Mouse (Mus musculus): Measurements from ENCODE around the gene Cab39l.

DNA sequence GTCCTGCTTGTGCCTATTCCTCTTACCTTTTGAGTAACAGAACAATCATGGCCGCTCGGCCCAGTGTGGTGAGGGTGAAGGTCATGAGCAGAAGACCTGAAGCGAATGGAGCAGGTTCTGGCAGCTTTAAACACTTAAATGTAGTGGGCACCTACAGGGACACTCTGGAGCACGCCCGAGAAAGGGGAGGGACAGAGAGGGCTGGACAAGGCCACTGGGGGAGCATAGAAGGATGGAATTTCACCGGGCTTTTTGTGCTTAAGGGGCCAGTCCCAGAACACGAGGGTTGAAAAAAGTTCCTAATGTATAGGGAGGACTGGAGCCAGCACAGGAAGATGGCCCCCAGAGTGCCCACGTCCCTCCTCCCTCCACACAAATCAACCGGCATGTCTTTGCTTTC is 193.2 kb downstream of the Cab39l start:
- TF ChIP-seq CTCF (conservative IDR thresholded peaks at IDR 0.05; ENCODE audit: low read length), result no peak
- TF ChIP-seq POU5F1 (IDR thresholded peaks at IDR 0.05; ENCODE audit: borderline replicate concordance, low read length), result no peak
- TF ChIP-seq NANOG (IDR thresholded peaks at IDR 0.05; ENCODE audit: borderline replicate concordance, low read length), result no peak

Measured in E14TG2a.4 (cell line).